Mouse (Mus musculus) hindbrain, embryonic 16.5 days (tissue): ENCODE results near the gene Bak1. TPM values are rescaled to one million over a fixed set of nuclear protein-coding genes. Genes with fewer than 3 reads are reported as not detected.
A peak's percentile ranks its signal among the peaks of the same experiment; 100 is the strongest.

Source experiments
- ATAC-seq: fragments of 200-750 bp; cut with Nextera tagmentation; 2 replicates; pipeline ENCODE4 v1.8.0; 2017; ENCODE audit warnings: moderate TSS enrichment, moderate library complexity
- H3K27ac ChIP-seq: fragments of 300-500 bp; sonication (generic); 2 replicates; pipeline ENCODE4 v1.5.1; 2014; ENCODE audit warnings: low read depth, mild to moderate bottlenecking, control low read depth, low read length, moderate library complexity
- H3K27me3 ChIP-seq: fragments of 300-500 bp; sonication (generic); replicated peaks from 2 replicates; pipeline ENCODE4 v1.6.1; 2014; ENCODE audit warnings: low read length; ENCODE audit not compliant: control insufficient read depth, insufficient read depth
- H3K36me3 ChIP-seq: fragments of 300-500 bp; sonication (generic); 2 replicates; pipeline ENCODE4 v1.6.1; 2014; ENCODE audit warnings: mild to moderate bottlenecking, low read length, moderate library complexity, mixed read lengths; ENCODE audit not compliant: control insufficient read depth, insufficient read depth
- H3K4me1 ChIP-seq: fragments of 300-500 bp; sonication (generic); 2 replicates; pipeline ENCODE4 v1.6.1; 2014; ENCODE audit warnings: low read depth, low read length; ENCODE audit not compliant: control insufficient read depth, insufficient read depth
- H3K4me2 ChIP-seq: fragments of 300-500 bp; sonication (generic); 2 replicates; pipeline ENCODE4 v1.6.1; 2014; ENCODE audit warnings: mild to moderate bottlenecking, low read length, control low read depth, moderate library complexity
- H3K4me3 ChIP-seq: fragments of 300-500 bp; sonication (generic); 2 replicates; pipeline ENCODE4 v1.5.1; 2014; ENCODE audit warnings: mild to moderate bottlenecking, low read length, control low read depth, moderate library complexity
- H3K9ac ChIP-seq: fragments of 300-500 bp; sonication (generic); 2 replicates; pipeline ENCODE4 v1.6.1; 2014; ENCODE audit warnings: low read depth, mild to moderate bottlenecking, control low read depth, low read length, moderate library complexity
- H3K9me3 ChIP-seq: fragments of 300-500 bp; sonication (generic); 2 replicates; pipeline ENCODE4 v1.6.1; 2014; ENCODE audit warnings: mild to moderate bottlenecking, low read length, moderate library complexity; ENCODE audit not compliant: control insufficient read depth
- WGBS: fragments of 180-500 bp; shearing (Covaris S2); extraction: QIAGEN DNeasy Blood & Tissue Kit; methylation state at CpG from one replicate; pipeline ENCODE4 v1.1.7; 2014; 5-methylcytosine and 5-hydroxymethylcytosine counted together
- polyA plus RNA-seq: library from polyadenylated mRNA; unstranded; fragments of >200 nt; fragmentation: Nextera tagmentation; extraction: Ambion mirVana; gene quantifications from 2 replicates; pipeline ENCODE4 v1.2.1, GENCODE M21; 2015

Bak1 gene
- polyA plus RNA-seq, 1 experiment from 2014 or later = 4.1 TPM

DNA sequence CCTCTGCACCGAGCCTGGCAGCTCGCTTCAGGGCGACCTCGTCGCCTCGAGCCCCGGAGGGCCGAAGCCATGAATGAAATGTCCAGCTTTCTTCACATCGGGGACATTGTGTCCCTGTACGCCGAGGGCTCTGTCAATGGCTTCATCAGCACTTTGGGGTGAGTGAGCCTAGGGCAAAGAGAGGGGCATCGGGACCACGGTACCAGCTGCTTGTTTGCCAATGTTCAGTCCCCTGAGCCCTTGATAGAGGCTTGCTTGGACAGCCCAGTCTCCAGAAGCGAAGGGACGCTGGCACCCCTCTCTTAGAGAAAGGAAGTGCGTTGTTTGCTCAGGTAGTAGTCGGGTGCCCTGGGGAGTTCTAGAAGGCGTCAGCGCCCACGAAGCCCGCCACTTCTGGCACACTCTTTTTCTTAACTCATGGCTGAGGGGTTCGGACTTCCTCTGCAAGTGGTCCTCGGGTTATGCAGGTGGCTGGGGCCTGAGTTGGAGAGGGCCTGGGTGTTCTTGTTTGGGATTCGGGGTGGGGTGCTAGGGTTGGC is 28.8 kb upstream of the Bak1 start:
- no peak for ATAC-seq
- H3K27me3 ChIP-seq = peaks cover 39% of the 10 kb centered on the region

DNA sequence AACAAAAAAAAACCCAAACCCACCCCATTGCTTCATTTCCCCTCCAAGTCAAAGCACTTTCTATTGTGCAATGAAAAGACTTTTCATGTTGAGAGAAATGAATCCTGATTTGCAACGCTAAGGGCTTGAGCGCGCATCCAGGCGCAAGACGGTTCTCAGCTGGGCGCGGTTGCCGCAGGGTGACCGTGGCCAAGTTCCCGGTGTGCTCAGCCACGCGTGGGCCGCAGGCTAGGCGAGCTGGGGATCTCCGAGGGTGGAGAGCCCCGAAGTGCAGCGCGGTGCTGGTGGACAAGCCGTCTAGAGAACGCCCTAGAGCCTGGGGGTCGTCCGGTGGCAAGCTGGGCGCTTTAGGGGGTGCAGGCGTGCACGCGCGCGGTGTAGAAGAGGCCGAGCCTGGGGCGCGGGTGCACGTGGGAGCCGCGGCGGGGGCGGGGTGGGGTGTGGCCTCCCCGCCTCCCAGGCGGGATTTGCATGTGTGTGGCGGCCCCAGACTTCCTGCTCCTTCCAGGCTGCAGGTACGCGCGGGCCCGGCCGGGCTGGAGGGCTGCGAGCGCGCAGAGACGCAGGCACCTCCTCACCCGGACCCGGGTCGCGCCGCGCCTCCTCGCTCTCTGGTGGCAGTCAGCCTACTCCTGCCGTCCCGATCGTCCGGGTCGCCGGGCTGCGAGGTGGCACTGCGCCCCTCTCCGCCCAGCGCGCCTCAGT is 28.2 kb upstream of the Bak1 start, which contains the start of gene Itpr3:
Itpr3 (plus strand) TSS at position 493 of the 705 bp plus-strand sequence.
- WGBS = under 1% methylated on average over 40 of the region's 66 CpGs
- peak; percentile 58 for ATAC-seq
- Histone ChIP-seq H3K27me3 (peaks cover 39% of the 10 kb centered on the region), H3K36me3 (no peaks in the 10 kb centered on the region), H3K9me3 (no peaks in the 10 kb centered on the region), H3K4me3 (peak within 1 kb of the TSS; percentile 51), H3K4me2 (peak within 1 kb of the TSS; percentile 84), H3K4me1 (peaks cover 12% of the 10 kb centered on the region; the same call in 1 of the 2 replicates), H3K27ac (no peak within 1 kb of the TSS), H3K9ac (peak within 1 kb of the TSS; percentile 56)

More for the DNA sequence above, 28.8 kb upstream of the Bak1 start:
- peak overlapping the region; percentile 51 for H3K4me3 ChIP-seq
- WGBS = 1% methylated on average over 24 of the region's 24 CpGs
- no peaks in the 10 kb centered on the region for H3K9me3 ChIP-seq
- H3K4me2 ChIP-seq = peak overlapping the region; percentile 84
- H3K4me1 ChIP-seq = peaks cover 12% of the 10 kb centered on the region; the same call in 1 of the 2 replicates
- no peaks in the 10 kb centered on the region for H3K36me3 ChIP-seq
- peak overlapping the region; percentile 56 for H3K9ac ChIP-seq
- no peak overlapping the region for H3K27ac ChIP-seq

DNA sequence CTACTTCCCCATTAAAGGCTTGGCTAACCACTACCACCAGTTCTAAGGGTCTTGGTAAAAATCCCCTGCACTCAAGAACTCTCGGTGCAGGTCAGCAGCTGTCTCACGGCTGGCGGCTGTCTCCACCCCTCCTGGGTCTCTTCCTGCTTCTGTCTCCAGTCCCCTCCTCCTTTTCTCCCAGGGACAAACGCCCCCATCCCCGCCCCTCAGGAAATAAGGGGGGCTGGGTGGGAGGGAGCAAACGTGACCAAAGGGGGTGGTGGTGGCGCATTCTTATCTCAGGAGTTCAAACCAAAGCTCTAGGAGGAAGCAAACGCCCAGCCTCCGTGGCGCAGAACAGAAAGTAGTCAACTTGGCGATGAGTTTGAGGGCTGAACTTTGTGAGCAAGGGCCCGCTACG is 27.4 kb upstream of the Bak1 start:
- no peaks in the 10 kb centered on the region for H3K36me3 ChIP-seq
- H3K9ac ChIP-seq = no peak overlapping the region
- no peak overlapping the region for H3K27ac ChIP-seq
- H3K4me2 ChIP-seq = peak overlapping the region; percentile 84
- peaks cover 39% of the 10 kb centered on the region for H3K27me3 ChIP-seq
- H3K4me1 ChIP-seq = peaks cover 12% of the 10 kb centered on the region; the same call in 1 of the 2 replicates
- no peak for ATAC-seq
- H3K4me3 ChIP-seq = peak overlapping the region; percentile 11; the same call in 1 of the 2 replicates
- 1% methylated on average over 13 of the region's 13 CpGs for WGBS
- no peaks in the 10 kb centered on the region for H3K9me3 ChIP-seq

DNA sequence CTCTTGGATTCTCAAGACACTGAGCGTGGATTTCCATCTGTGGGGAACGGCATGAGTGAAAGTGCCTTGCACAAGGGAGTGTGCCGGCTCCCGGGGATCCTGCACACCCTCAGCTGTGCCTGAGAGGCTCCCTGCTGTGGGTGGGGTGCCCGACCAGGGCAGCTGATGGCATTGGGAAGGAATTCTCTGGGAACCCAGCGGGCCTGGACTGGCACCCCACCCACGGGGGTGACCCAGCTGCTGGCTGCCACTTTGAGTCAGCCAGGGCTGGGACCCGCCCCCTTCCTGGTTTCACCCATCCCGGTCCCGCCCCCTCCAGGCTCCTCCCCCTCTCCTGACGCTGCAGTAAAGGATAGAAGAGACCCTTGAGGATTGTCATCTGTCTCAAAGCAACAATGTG is 22.7 kb upstream of the Bak1 start:
- Histone ChIP-seq H3K4me1 (peaks cover 3% of the 10 kb centered on the region; the same call in 1 of the 2 replicates), H3K9ac (no peak overlapping the region), H3K36me3 (no peaks in the 10 kb centered on the region), H3K27me3 (peaks cover 14% of the 10 kb centered on the region), H3K27ac (no peak overlapping the region), H3K4me3 (no peak overlapping the region), H3K4me2 (peak overlapping the region; percentile 6; the same call in 1 of the 2 replicates), H3K9me3 (no peaks in the 10 kb centered on the region)
- no peak for ATAC-seq
- WGBS = 39% methylated on average over 10 of the region's 11 CpGs

DNA sequence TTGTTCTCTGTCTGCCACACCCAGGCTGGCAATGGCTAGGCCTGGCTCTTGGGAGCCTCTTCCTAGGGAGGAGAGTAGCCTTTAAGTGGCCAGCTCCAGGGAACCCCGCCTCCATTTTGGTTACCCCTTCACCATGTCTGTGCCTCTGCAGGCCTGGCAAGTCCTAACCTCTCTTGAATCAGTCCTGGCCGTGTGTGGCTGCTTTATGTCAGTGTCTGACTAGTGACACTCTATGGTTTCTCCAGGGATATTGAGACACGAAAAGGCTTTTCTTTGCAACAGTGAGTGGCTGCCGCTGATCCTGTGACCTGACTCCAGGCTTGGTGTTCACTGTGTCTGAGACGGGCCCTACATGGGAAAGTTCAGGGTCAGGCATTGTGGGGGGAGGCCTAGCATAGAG is 22.0 kb upstream of the Bak1 start:
- H3K27me3 ChIP-seq = peaks cover 9% of the 10 kb centered on the region
- no peak overlapping the region for H3K27ac ChIP-seq
- H3K9ac ChIP-seq = no peak overlapping the region
- no peaks in the 10 kb centered on the region for H3K9me3 ChIP-seq
- H3K4me3 ChIP-seq = no peak overlapping the region
- no peak for ATAC-seq
- H3K4me2 ChIP-seq = no peak overlapping the region
- H3K4me1 ChIP-seq = no peaks in the 10 kb centered on the region
- no peaks in the 10 kb centered on the region for H3K36me3 ChIP-seq
- 70% methylated on average over 5 of the region's 5 CpGs for WGBS

DNA sequence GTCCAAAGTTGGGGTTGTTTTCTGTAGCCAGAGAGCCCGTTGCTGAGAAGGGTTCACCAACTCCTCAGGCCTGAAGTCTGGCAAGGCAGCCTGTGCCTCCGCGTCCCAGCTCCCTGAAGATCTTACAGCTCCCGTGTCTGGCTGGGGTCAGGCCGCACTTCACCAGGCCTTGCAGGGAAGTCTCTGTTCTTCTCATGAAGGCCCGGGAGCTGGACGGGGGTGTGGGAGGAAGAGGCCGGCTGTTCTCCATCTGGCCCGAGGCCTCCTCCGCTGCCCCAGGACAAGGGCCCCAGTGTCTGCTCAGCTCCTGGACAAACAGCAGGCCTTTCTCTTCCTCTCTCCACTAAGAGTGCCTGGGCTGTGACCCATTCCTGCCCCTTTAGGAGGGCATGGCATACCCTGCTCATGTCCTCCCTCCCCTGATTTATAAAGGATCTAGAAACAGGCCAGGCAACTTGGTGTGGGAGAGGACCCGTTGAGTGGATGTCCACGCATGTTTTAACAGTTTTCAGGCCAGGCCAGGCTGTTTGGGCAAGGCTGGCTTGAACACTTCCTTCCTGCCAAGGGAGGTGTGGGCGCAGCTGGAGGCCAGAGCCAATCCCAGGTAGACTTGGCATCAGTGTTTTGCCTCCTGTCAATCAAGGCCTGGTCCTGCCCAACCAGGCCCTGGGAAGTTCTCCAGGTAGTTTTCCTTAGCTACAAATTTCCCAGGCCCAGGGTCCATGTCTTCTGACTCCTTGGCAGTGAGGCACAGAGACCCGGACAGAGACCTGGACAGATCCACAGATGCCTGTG is 19.8 kb upstream of the Bak1 start:
- H3K27me3 ChIP-seq = no peaks in the 10 kb centered on the region
- ATAC-seq = no peak
- H3K9me3 ChIP-seq = no peaks in the 10 kb centered on the region
- no peak overlapping the region for H3K9ac ChIP-seq
- H3K27ac ChIP-seq = no peak overlapping the region
- 75% methylated on average over 14 of the region's 14 CpGs for WGBS
- H3K4me3 ChIP-seq = no peak overlapping the region
- no peaks in the 10 kb centered on the region for H3K36me3 ChIP-seq
- H3K4me2 ChIP-seq = no peak overlapping the region
- H3K4me1 ChIP-seq = no peaks in the 10 kb centered on the region

DNA sequence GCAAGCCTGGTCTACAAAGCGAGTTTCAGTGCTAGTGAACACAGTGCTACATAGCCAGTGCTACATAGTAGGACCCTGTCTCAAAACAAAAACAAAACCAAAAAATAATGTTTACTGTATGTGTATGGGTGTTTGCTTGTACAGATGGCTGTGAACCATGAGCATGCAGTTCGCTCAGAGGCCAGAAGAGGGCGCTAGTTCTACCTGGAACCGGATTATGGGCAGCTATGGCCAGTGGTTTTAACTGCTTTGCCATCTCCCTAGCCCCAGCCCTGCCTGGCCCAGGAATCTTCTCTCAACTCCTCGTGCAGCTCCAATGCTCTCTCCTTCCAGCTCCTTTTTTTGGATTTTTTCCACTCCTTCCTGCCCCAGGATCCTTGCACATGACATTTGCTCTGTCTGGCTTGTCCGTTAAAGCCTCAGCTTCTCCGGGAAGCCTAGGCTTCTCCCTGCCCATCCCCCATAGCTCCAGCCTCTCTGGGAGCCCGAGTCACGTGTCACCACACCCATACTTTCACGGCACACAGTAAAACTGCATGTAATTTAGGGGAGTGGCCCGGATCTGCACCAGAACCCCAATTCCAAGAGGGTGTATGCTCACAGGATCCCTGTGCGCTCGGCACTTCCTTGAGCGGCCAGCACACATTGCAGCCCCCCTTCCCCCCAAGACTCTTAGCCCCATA is 19.1 kb upstream of the Bak1 start:
- no peak for ATAC-seq
- WGBS = 82% methylated on average over 14 of the region's 14 CpGs
- no peak overlapping the region for H3K27ac ChIP-seq

DNA sequence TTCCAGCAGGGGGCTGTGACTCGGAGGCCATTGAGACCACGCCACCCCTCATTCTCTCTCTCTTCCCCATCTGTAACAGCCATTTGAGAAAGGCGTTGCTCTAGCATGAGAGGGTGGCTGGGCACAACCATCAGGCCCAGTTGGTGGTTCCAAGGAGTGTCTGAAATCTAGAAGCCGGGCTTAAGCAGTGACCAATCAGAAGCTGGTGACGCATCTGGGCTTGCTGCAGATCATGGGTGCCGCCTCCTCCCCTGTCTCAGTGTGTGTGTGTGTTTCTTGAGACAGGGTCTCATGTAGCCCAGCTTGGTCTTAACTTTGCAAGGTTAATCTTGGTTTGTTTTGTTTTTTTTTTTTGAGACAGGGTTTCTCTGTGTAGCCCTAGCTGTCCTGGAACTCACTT is 16.4 kb upstream of the Bak1 start:
- H3K4me2 ChIP-seq = no peak overlapping the region
- H3K9me3 ChIP-seq = no peaks in the 10 kb centered on the region
- WGBS = 91% methylated on average over 6 of the region's 6 CpGs
- H3K9ac ChIP-seq = no peak overlapping the region
- H3K36me3 ChIP-seq = no peaks in the 10 kb centered on the region
- peaks cover 7% of the 10 kb centered on the region for H3K4me1 ChIP-seq
- no peak overlapping the region for H3K27ac ChIP-seq
- no peaks in the 10 kb centered on the region for H3K27me3 ChIP-seq
- no peak overlapping the region for H3K4me3 ChIP-seq
- no peak for ATAC-seq

More for the DNA sequence above, 19.1 kb upstream of the Bak1 start:
- H3K4me2 ChIP-seq = no peak overlapping the region
- no peaks in the 10 kb centered on the region for H3K36me3 ChIP-seq
- H3K9me3 ChIP-seq = no peaks in the 10 kb centered on the region
- H3K4me3 ChIP-seq = no peak overlapping the region
- H3K27me3 ChIP-seq = no peaks in the 10 kb centered on the region
- no peaks in the 10 kb centered on the region for H3K4me1 ChIP-seq
- no peak overlapping the region for H3K9ac ChIP-seq
